Mouse (Mus musculus) bone marrow, adult 2 months (tissue): ENCODE measurements around the gene Tango2. TPM values are rescaled to one million over a fixed set of nuclear protein-coding genes. Genes with fewer than 3 reads are reported as not detected.

ENCODE experiments used
- H3K27ac ChIP-seq: fragments of 200-500 bp; 2 replicates; pipeline ENCODE4 v1.5.1; 2012; ENCODE audit warnings: low read depth, mild to moderate bottlenecking, control low read depth, inconsistent platforms, low read length; ENCODE audit not compliant: control insufficient read depth, poor library complexity, insufficient read depth
- H3K4me1 ChIP-seq: fragments of 200-500 bp; 2 replicates; pipeline ENCODE4 v1.6.1; 2011; ENCODE audit warnings: low read length; ENCODE audit not compliant: control insufficient read depth, insufficient read depth
- H3K4me3 ChIP-seq: fragments of 200-500 bp; replicated peaks from 2 replicates; pipeline ENCODE3; 2011; ENCODE audit warnings: mild to moderate bottlenecking, low read depth, low read length, control low read depth; ENCODE audit not compliant: control insufficient read depth
- CTCF ChIP-seq: fragments of 200-500 bp; IDR thresholded peaks from 2 replicates; pipeline ENCODE4 v1.5.1; 2011; ENCODE audit warnings: low read length, control low read depth; ENCODE audit not compliant: control insufficient read depth, insufficient read depth
- POLR2A ChIP-seq: fragments of 200-500 bp; IDR thresholded peaks from 2 replicates; pipeline ENCODE4 v1.6.1; 2011; ENCODE audit warnings: low read depth, mild to moderate bottlenecking, control low read depth, low read length, borderline replicate concordance; ENCODE audit not compliant: control insufficient read depth
- WGBS: fragments of 180-500 bp; shearing (Covaris S2); methylation state at CpG from one replicate; pipeline ENCODE4 v1.1.7; 2018; 5-methylcytosine and 5-hydroxymethylcytosine counted together
- polyA plus RNA-seq: library from polyadenylated mRNA; stranded (reverse); fragments of >200 nt; gene quantifications from 2 replicates; pipeline ENCODE4 v1.2.4, GENCODE M21; 2011; ENCODE audit warnings: low replicate concordance; ENCODE audit not compliant: missing spikeins, insufficient read depth, insufficient read length

Tango2 gene
- polyA plus RNA-seq, 1 experiment, result 54.7 TPM

DNA sequence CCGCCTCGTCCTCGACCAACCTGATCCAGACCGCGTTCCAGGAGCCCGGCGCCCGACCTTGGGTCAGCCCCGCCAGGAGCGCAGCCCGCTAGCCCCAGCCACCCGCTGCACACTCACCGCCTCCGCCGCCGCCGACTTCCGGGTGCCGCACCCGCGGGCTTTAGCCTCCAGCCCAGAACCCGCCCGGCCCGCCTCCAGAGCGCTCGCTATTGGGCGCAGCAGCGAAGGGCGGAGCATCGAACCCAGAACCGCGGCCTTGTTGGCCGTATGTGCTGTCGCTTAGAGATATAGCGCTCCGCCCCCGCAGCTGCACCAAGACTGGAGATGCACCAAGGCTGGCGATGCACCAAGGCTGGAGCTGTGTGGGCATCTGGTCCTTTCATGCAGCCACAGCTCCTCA lies 4.1 kb downstream of the Tango2 start:
- TF ChIP-seq POLR2A (peak; percentile 90; the same call in 1 of the 2 replicates), CTCF (no peak)
- peak overlapping the region; percentile 90 for H3K4me3 ChIP-seq
- H3K27ac ChIP-seq, result peak overlapping the region; percentile 27
- under 1% methylated on average over 38 of the region's 38 CpGs for whole genome bisulfite sequencing
- H3K4me1 ChIP-seq, result peaks cover 5% of the 10 kb centered on the region; the same call in 1 of the 2 replicates

DNA sequence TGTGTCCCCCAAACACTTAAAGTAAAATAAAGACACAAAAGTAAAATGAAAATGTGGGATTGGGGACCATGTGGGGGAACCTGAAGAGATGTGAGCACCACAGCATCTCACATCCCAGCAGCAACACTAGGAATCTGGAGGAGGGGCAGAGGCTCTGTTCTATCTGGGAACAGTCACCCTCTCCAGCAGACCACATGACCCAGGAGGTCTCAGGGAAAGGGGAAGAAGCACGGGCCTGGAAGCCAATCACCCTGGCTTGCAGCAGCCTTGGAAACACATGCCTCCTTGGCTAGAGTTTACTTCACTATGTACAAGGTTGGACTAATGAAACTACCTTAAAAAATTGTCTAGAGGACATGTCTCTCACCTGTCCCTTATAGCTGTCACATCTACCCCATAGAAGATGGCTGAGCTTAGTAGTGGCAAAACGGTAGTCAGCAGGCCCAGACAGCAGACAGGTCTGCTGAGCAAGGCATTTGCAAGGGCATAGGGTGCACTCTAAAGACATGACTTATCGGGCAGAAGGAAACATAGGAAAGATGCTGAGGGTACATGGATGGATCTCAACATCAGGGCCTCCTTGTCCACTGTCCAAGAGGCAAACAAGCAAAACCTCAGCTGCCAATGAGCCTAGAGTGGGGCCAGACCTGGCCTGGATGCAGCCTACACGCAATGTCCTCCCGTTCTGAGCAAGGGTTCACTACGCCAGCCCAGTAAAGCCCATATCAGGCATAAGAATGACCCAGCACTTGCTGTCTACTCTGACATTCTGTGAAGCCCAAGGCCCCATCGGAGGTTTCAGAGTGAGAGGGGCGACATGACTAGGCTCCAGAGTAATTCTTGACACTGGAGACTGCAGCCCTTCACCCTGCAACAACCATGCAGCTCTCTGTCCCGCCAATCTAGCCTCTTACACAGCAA lies 5.0 kb downstream of the Tango2 start:
- H3K4me1 ChIP-seq, result peaks cover 5% of the 10 kb centered on the region; the same call in 1 of the 2 replicates
- WGBS, result 20% methylated on average over 9 of the region's 9 CpGs
- H3K27ac ChIP-seq, result peak overlapping the region; percentile 27
- TF ChIP-seq POLR2A (no peak), CTCF (no peak)
- peak overlapping the region; percentile 90 for H3K4me3 ChIP-seq

- Histone ChIP-seq H3K27ac (no peak overlapping the region), H3K4me3 (no peak overlapping the region), H3K4me1 (peaks cover 5% of the 10 kb centered on the region; the same call in 1 of the 2 replicates)
- TF ChIP-seq CTCF, result no peak
- TF ChIP-seq POLR2A, result no peak
- WGBS, result 70% methylated on average over 2 of the region's 2 CpGs
Measured at GRCm38 (mm10) chr16:18342076-18342475, 5.8 kb downstream of the Tango2 start.

GRCm38 (mm10) chr16:18341605-18342004 lies 6.3 kb downstream of the Tango2 start:
- no peak overlapping the region for H3K27ac ChIP-seq
- TF ChIP-seq CTCF, result no peak
- TF ChIP-seq POLR2A, result no peak
- WGBS, result 69% methylated on average over 8 of the region's 8 CpGs
- H3K4me1 ChIP-seq, result peaks cover 5% of the 10 kb centered on the region; the same call in 1 of the 2 replicates
- no peak overlapping the region for H3K4me3 ChIP-seq

DNA sequence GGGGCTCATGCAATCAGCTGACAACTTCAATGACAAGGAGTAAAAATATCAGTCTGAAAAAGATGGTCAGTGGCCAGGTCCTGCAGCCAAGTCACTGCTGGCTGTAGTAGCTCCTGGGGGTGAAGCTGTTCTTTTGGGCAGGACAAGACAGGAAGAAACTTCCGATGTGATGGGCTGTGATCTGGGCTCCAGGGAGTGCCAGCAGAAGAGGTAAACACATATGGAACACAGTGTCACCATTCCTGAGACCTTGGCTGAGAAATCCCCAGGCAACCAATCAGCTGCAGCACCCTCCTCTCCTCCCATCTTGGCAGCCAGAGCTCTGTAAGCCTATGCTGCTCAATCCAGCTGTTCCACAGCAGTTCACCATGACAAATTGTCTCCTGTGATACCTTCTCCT lies 8.0 kb downstream of the Tango2 start:
- TF ChIP-seq POLR2A (no peak), CTCF (no peak)
- WGBS, result 91% methylated on average over 1 of the region's 1 CpGs
- peaks cover 5% of the 10 kb centered on the region; the same call in 1 of the 2 replicates for H3K4me1 ChIP-seq
- H3K27ac ChIP-seq, result no peak overlapping the region
- no peak overlapping the region for H3K4me3 ChIP-seq

- no peaks in the 10 kb centered on the region; the same call in 1 of the 2 replicates for H3K4me1 ChIP-seq
- no peak overlapping the region for H3K4me3 ChIP-seq
- TF ChIP-seq CTCF, result no peak
- no peak for TF ChIP-seq POLR2A
- 88% methylated on average over 4 of the region's 4 CpGs for WGBS
- no peak overlapping the region for H3K27ac ChIP-seq
Measured at GRCm38 (mm10) chr16:18337261-18337660, 10.6 kb downstream of the Tango2 start.

- Histone ChIP-seq H3K4me1 (no peaks in the 10 kb centered on the region), H3K4me3 (no peak overlapping the region), H3K27ac (no peak overlapping the region)
- TF ChIP-seq POLR2A, result no peak
- TF ChIP-seq CTCF, result no peak
- WGBS, result 91% methylated on average over 3 of the region's 3 CpGs
Measured at GRCm38 (mm10) chr16:18335981-18336380, 11.9 kb downstream of the Tango2 start.

DNA sequence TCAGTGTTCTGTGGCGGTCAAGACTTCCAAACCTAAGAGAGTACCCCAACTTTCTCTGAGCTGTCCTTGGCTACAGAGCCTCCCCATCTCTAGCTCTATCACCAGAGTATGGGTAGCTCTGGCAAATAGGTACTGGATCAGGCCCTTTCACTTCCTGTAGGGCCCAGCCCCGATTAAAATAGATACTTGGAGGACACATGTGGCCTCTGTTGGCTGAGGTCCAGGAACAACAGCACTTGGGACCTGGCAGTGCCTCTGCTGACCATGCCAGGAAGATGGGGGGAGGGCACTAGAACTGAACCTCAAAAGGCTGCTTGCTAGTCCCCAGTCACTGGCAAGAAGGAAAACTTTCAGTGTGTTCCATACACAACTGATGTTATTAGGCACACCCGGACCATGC lies 13.9 kb downstream of the Tango2 start:
- Histone ChIP-seq H3K27ac (no peak overlapping the region), H3K4me1 (no peaks in the 10 kb centered on the region), H3K4me3 (no peak overlapping the region)
- no peak for TF ChIP-seq CTCF
- no peak for TF ChIP-seq POLR2A
- WGBS, result 61% methylated on average over 3 of the region's 3 CpGs

GRCm38 (mm10) chr16:18328524-18328923 lies 19.4 kb downstream of the Tango2 start:
- Histone ChIP-seq H3K27ac (no peak overlapping the region), H3K4me3 (no peak overlapping the region), H3K4me1 (no peaks in the 10 kb centered on the region)
- WGBS, result 84% methylated on average over 1 of the region's 1 CpGs
- no peak for TF ChIP-seq POLR2A
- no peak for TF ChIP-seq CTCF
